Mouse (Mus musculus): ENCODE data around the gene Tmem168.

Gene Tmem168

GRCm38 (mm10) chr6:13606921-13607620, 829 bp downstream of the Tmem168 start:
- no peaks in the 10 kb centered on the region for H3K27me3 ChIP-seq (ENCODE audit: control insufficient read depth, insufficient read depth, low read length, poor library complexity, severe bottlenecking)
- DNase-seq (ENCODE audit: low read depth, low spot score), result no peak
- peaks cover 4% of the 10 kb centered on the region; the same call in 1 of the 2 replicates for H3K36me3 ChIP-seq (ENCODE audit: control insufficient read depth, insufficient read depth, low read length, poor library complexity, severe bottlenecking)

GRCm38 (mm10) chr6:13606394-13606793, 1.5 kb downstream of the Tmem168 start:
- Histone ChIP-seq H3K27me3 (ENCODE audit: control insufficient read depth, insufficient read depth, low read length, poor library complexity, severe bottlenecking) (no peaks in the 10 kb centered on the region), H3K36me3 (ENCODE audit: control insufficient read depth, insufficient read depth, low read length, poor library complexity, severe bottlenecking) (peaks cover 4% of the 10 kb centered on the region; the same call in 1 of the 2 replicates)
- no peak for DNase-seq (ENCODE audit: low read depth, low spot score)

GRCm38 (mm10) chr6:13603134-13603533, 4.8 kb downstream of the Tmem168 start:
- peak; percentile 28 for DNase-seq (ENCODE audit: low read depth, low spot score)
- H3K27me3 ChIP-seq (ENCODE audit: control insufficient read depth, insufficient read depth, low read length, poor library complexity, severe bottlenecking), result no peaks in the 10 kb centered on the region
- peaks cover 4% of the 10 kb centered on the region; the same call in 1 of the 2 replicates for H3K36me3 ChIP-seq (ENCODE audit: control insufficient read depth, insufficient read depth, low read length, poor library complexity, severe bottlenecking)

- DNase-seq (ENCODE audit: low read depth, low spot score), result peak; percentile 80
- Histone ChIP-seq H3K27me3 (ENCODE audit: control insufficient read depth, insufficient read depth, low read length, poor library complexity, severe bottlenecking) (no peaks in the 10 kb centered on the region), H3K36me3 (ENCODE audit: control insufficient read depth, insufficient read depth, low read length, poor library complexity, severe bottlenecking) (peaks cover 4% of the 10 kb centered on the region; the same call in 1 of the 2 replicates)
These were observed 6.3 kb downstream of the Tmem168 start for GRCm38 (mm10) chr6:13601587-13601986.

GRCm38 (mm10) chr6:13598239-13598923, 9.5 kb downstream of the Tmem168 start:
- H3K27me3 ChIP-seq (ENCODE audit: control insufficient read depth, insufficient read depth, low read length, poor library complexity, severe bottlenecking), result no peaks in the 10 kb centered on the region
- peaks cover 2% of the 10 kb centered on the region; the same call in 1 of the 2 replicates for H3K36me3 ChIP-seq (ENCODE audit: control insufficient read depth, insufficient read depth, low read length, poor library complexity, severe bottlenecking)
- no peak for DNase-seq (ENCODE audit: low read depth, low spot score)

- peaks cover under 1% of the 10 kb centered on the region; the same call in 1 of the 2 replicates for H3K36me3 ChIP-seq (ENCODE audit: control insufficient read depth, insufficient read depth, low read length, poor library complexity, severe bottlenecking)
- no peaks in the 10 kb centered on the region for H3K27me3 ChIP-seq (ENCODE audit: control insufficient read depth, insufficient read depth, low read length, poor library complexity, severe bottlenecking)
- no peak for DNase-seq (ENCODE audit: low read depth, low spot score)
These were observed 15.1 kb downstream of the Tmem168 start for GRCm38 (mm10) chr6:13592729-13593345.

- DNase-seq (ENCODE audit: low read depth, low spot score), result no peak
- H3K27me3 ChIP-seq (ENCODE audit: control insufficient read depth, insufficient read depth, low read length, poor library complexity, severe bottlenecking), result no peaks in the 10 kb centered on the region
- peaks cover 4% of the 10 kb centered on the region; the same call in 1 of the 2 replicates for H3K36me3 ChIP-seq (ENCODE audit: control insufficient read depth, insufficient read depth, low read length, poor library complexity, severe bottlenecking)
These were observed 21.3 kb downstream of the Tmem168 start for GRCm38 (mm10) chr6:13586560-13586959.

- Histone ChIP-seq H3K36me3 (ENCODE audit: control insufficient read depth, insufficient read depth, low read length, poor library complexity, severe bottlenecking) (peaks cover 5% of the 10 kb centered on the region; the same call in 1 of the 2 replicates), H3K27me3 (ENCODE audit: control insufficient read depth, insufficient read depth, low read length, poor library complexity, severe bottlenecking) (no peaks in the 10 kb centered on the region)
- no peak for DNase-seq (ENCODE audit: low read depth, low spot score)
These were observed 21.7 kb downstream of the Tmem168 start for GRCm38 (mm10) chr6:13586154-13586553.

GRCm38 (mm10) chr6:13584788-13585187, 23.1 kb downstream of the Tmem168 start:
- DNase-seq (ENCODE audit: low read depth, low spot score), result no peak
- Histone ChIP-seq H3K27me3 (ENCODE audit: control insufficient read depth, insufficient read depth, low read length, poor library complexity, severe bottlenecking) (no peaks in the 10 kb centered on the region), H3K36me3 (ENCODE audit: control insufficient read depth, insufficient read depth, low read length, poor library complexity, severe bottlenecking) (peaks cover 5% of the 10 kb centered on the region; the same call in 1 of the 2 replicates)

- peaks cover 3% of the 10 kb centered on the region; the same call in 1 of the 2 replicates for H3K36me3 ChIP-seq (ENCODE audit: control insufficient read depth, insufficient read depth, low read length, poor library complexity, severe bottlenecking)
- DNase-seq (ENCODE audit: low read depth, low spot score), result no peak
These were observed 25.8 kb downstream of the Tmem168 start for GRCm38 (mm10) chr6:13582075-13582474.

GRCm38 (mm10) chr6:13565734-13566133, 42.2 kb downstream of the Tmem168 start:
- DNase-seq (ENCODE audit: low read depth, low spot score), result peak; percentile 37
- H3K27me3 ChIP-seq (ENCODE audit: control insufficient read depth, insufficient read depth, low read length, poor library complexity, severe bottlenecking), result no peaks in the 10 kb centered on the region

More at GRCm38 (mm10) chr6:13582075-13582474, 25.8 kb downstream of the Tmem168 start:
- H3K27me3 ChIP-seq (ENCODE audit: control insufficient read depth, insufficient read depth, low read length, poor library complexity, severe bottlenecking), result no peaks in the 10 kb centered on the region

GRCm38 (mm10) chr6:13555266-13555665, 52.6 kb downstream of the Tmem168 start:
- no peak for DNase-seq (ENCODE audit: low read depth, low spot score)
- Histone ChIP-seq H3K27me3 (ENCODE audit: control insufficient read depth, insufficient read depth, low read length, poor library complexity, severe bottlenecking) (no peaks in the 10 kb centered on the region), H3K36me3 (ENCODE audit: control insufficient read depth, insufficient read depth, low read length, poor library complexity, severe bottlenecking) (no peaks in the 10 kb centered on the region)

More at GRCm38 (mm10) chr6:13565734-13566133, 42.2 kb downstream of the Tmem168 start:
- H3K36me3 ChIP-seq (ENCODE audit: control insufficient read depth, insufficient read depth, low read length, poor library complexity, severe bottlenecking), result no peaks in the 10 kb centered on the region

- Histone ChIP-seq H3K36me3 (ENCODE audit: control insufficient read depth, insufficient read depth, low read length, poor library complexity, severe bottlenecking) (no peaks in the 10 kb centered on the region), H3K27me3 (ENCODE audit: control insufficient read depth, insufficient read depth, low read length, poor library complexity, severe bottlenecking) (no peaks in the 10 kb centered on the region)
- no peak for DNase-seq (ENCODE audit: low read depth, low spot score)
These were observed 66.1 kb downstream of the Tmem168 start for GRCm38 (mm10) chr6:13541761-13542160.

GRCm38 (mm10) chr6:13537275-13537964, 70.5 kb downstream of the Tmem168 start:
- no peak for DNase-seq (ENCODE audit: low read depth, low spot score)
- H3K36me3 ChIP-seq (ENCODE audit: control insufficient read depth, insufficient read depth, low read length, poor library complexity, severe bottlenecking), result no peaks in the 10 kb centered on the region

More at GRCm38 (mm10) chr6:13537275-13537964, 70.5 kb downstream of the Tmem168 start:
- no peaks in the 10 kb centered on the region for H3K27me3 ChIP-seq (ENCODE audit: control insufficient read depth, insufficient read depth, low read length, poor library complexity, severe bottlenecking)

All from splenic B cell, adult 2 months (primary cell).